Mouse (Mus musculus): ENCODE measurements around the gene Ifitm3. TPM values are rescaled to one million over a fixed set of nuclear protein-coding genes. Genes with fewer than 3 reads are reported as not detected.
"Not testable (repeated sequence)": the region's sequence is repeated elsewhere in the genome, so short reads cannot be mapped to it uniquely, and the experiment has no call there.

Gene Ifitm3
- polyA plus RNA-seq, 1 experiment = 72.6 TPM

DNA sequence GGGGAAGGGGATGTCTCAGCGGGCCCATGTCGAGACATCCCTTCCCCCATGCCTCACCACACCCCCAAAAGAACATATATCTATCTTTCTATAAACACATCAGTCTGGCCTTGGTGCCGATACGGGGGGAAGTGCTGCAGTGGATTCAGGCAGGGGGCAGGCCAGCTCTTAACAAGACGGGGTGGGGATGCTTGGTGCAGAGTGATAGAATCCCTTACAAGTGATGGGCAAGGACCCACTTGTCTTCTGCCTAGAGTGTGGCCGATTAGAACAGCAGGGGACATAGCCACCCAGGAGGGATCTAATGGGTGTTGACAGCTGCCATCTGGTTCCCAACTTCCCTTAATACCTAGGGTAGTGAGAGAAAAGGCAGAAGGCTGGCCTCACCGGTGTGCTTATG lies 39.6 kb downstream of the Ifitm3 start:
- no peak for DNase-seq (ENCODE audit: extremely low spot score in 1 of 2, low spot score in 1 of 2)

DNA sequence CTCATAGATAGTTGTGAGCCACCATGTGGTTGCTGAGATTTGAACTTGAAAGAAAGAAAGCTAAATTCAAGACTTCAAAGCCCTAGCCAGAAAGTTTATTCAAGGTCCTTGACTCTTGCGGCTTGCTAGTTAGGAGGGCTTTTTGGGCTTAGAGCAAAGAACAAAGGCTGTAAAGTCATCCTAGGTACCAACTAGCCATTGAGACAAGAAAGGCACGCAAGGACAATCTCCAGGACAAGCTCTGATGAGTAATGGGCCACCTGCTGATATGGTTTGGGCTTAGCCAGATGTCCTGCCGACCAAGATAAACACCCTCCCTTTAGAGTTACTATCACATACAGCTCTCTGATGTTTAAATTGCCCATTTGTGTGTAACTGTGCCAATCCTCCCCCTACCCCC lies 41.9 kb downstream of the Ifitm3 start:
- DNase-seq (ENCODE audit: extremely low spot score in 1 of 2, low spot score in 1 of 2) = not testable (repeated sequence)

DNA sequence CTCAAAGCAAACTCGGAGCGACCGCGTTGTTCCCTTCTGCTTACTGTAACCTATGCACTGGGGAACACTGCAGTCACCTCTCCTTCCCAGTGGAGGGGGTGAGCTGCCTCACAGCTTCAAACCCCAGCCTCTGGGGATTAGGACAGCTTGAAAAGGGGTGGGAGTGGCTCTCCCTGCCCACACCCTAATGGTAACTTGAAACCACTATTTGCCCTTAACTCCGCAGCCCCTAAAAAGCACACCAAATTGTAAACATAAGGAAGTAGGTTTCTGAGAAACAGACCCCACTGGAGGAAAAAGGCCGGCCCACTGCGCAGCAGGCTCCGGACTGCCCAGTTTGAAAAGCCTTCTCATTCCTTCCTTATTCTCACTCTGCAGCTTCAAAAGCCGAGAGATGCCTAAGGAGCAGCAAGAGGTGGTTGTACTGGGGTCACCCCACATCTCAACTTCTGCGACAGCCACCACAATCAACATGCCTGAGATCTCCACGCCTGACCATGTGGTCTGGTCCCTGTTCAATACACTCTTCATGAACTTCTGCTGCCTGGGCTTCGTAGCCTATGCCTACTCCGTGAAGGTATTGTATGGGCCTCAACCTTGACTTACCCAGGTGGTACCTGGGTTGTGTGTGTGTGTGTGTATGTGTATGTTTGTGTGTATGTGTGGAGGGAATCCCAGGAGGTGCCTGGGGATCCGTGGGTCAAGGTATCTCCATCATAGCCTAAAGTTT lies 42.5 kb downstream of the Ifitm3 start:
- DNase-seq (ENCODE audit: extremely low spot score in 1 of 2, low spot score in 1 of 2) = no peak

DNA sequence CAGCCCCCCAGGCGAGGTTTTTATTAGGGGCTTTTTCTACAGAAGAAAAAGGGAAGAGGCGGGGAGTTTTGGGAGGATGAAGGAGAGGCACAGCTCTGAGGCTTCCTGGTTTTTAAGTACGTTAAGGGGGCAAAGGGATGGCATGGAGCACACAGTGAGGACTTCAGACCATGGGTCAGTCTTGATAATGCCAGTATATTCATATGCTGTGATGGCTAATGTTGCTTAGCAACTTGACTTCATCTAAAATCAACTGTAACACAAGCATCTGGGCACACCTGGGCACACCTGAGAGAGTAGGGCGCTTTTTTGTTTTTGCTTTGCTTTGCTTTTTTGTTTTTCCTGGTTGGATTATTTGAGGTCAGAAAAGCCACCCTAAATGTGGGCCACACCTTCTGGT lies 43.6 kb downstream of the Ifitm3 start, which contains the start of gene Ifitm1:
TSS of gene Ifitm1 (plus strand) at position 301 of the 400 bp plus-strand sequence.
- DNase-seq (ENCODE audit: extremely low spot score in 1 of 2, low spot score in 1 of 2) = no peak

DNA sequence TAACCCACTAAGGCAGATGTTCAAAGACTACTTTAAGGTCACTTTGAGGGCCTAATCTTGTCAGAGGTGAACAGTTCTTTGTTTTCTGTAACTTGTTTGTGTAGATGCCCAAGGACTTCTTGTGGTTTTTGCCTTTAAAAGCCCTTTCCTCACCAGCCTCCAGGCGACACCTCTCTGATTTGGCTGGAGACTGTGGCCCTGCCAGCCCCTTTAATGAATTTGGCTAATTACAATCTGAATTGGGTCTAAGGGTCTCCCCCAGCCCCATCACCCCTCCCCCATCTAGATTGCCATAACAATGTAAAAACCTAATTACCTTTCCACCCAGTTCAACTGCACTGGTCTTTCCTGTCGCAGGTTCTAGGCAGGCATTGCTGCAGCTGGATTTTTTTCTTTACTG lies 47.8 kb downstream of the Ifitm3 start:
- DNase-seq (ENCODE audit: extremely low spot score in 1 of 2, low spot score in 1 of 2) = no peak

DNA sequence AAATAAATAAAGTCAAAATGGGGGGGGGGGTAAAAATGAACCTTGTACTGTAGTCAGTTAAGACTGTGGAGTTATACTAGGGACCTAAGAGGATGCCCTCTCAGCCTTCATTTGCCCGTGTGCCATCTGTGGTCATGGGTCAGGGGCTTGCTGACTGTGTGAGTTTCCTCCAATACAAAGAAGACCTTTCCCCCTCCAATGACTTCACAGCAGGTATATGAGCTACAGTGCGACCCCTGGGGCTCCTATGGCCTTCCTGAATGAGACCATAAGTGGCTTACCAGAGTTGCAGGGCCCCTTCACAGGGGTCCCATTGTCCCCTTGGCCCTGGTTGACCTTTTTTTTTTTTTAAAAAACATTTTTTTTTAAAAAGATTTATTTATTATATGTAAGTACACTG lies 49.2 kb downstream of the Ifitm3 start:
- DNase-seq (ENCODE audit: extremely low spot score in 1 of 2, low spot score in 1 of 2) = no peak

DNA sequence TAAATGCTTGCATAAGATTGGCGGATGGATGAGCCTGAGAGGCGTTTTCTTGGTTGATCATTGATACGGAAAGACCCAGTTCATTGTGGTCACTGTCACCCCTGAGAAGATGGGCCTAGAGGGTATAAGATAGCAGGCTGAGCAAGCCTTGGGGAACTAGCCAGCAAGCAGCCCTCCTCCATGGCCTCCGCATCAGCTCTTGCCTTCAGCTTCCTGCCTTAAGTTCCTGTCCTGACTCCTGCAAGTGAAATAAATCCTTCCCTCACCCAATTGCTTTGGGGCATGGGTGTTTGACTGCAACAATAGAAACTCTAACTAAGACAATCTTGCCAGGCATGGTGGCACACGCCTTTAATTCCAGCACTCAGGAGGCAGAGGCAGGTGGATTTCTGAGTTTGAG lies 50.5 kb downstream of the Ifitm3 start:
- DNase-seq (ENCODE audit: extremely low spot score in 1 of 2, low spot score in 1 of 2) = no peak

Other genes with a start within 250 kb of the Ifitm3 start
- gene Cyp2e1, start 247.0 kb downstream of the Ifitm3 start, polyA plus RNA-seq (2012; rRNA removed) = 0.32 and 0.95 TPM in 2 replicates
- gene Syce1, start 222.9 kb downstream of the Ifitm3 start, polyA plus RNA-seq (2012; rRNA removed) = 0.50 and 0.66 TPM in 2 replicates
- gene Zfp941, start 188.6 kb downstream of the Ifitm3 start, polyA plus RNA-seq (2012; rRNA removed) = 18.5 and 22.4 TPM in 2 replicates
- gene Urah, start 175.8 kb downstream of the Ifitm3 start, polyA plus RNA-seq (2012; rRNA removed) = 0.78 and 1.4 TPM in 2 replicates
- 1.4 and 6.3 TPM in 2 replicates for gene Scgb1c1, start 165.2 kb downstream of the Ifitm3 start, polyA plus RNA-seq (2012; rRNA removed)
- gene Odf3, start 163.0 kb downstream of the Ifitm3 start, polyA plus RNA-seq (2012; rRNA removed) = 0.26 and 0.36 TPM in 2 replicates
- 0.13 and 0.16 TPM in 2 replicates for gene Gm45785, start 154.4 kb downstream of the Ifitm3 start, polyA plus RNA-seq (2012; rRNA removed)
- 68.7 and 84.4 TPM in 2 replicates for gene Ric8a, start 153.8 kb downstream of the Ifitm3 start, polyA plus RNA-seq (2012; rRNA removed)
- gene Bet1l, start 153.2 kb downstream of the Ifitm3 start, polyA plus RNA-seq (2012; rRNA removed) = 31.9 and 32.3 TPM in 2 replicates
- gene Psmd13, start 128.8 kb downstream of the Ifitm3 start, polyA plus RNA-seq (2012; rRNA removed) = 92.8 and 99.7 TPM in 2 replicates
- 116 and 137 TPM in 2 replicates for gene Sirt3, start 128.5 kb downstream of the Ifitm3 start, polyA plus RNA-seq (2012; rRNA removed)
- 0.57 and 0.76 TPM in 2 replicates for gene Cox8b, start 110.3 kb downstream of the Ifitm3 start, polyA plus RNA-seq (2012; rRNA removed)
- gene Nlrp6, start 89.9 kb downstream of the Ifitm3 start, polyA plus RNA-seq (2012; rRNA removed) = 0.17 and 0.18 TPM in 2 replicates
- gene Pgghg, start 69.4 kb downstream of the Ifitm3 start, polyA plus RNA-seq (2012; rRNA removed) = 6.9 and 7.1 TPM in 2 replicates
- 0.15 TPM in 1 of 2 replicates, not detected in the other for gene Ifitm5, start 60.5 kb downstream of the Ifitm3 start, polyA plus RNA-seq (2012; rRNA removed)
- gene Gm45717, start 54.8 kb downstream of the Ifitm3 start, polyA plus RNA-seq (2012; rRNA removed) = not detected in 2 replicates
- 46.6 and 48.9 TPM in 2 replicates for gene Ifitm2, start 54.8 kb downstream of the Ifitm3 start, polyA plus RNA-seq (2012; rRNA removed)
- 28.8 and 33.2 TPM in 2 replicates for gene Ifitm1, start 43.5 kb downstream of the Ifitm3 start, polyA plus RNA-seq (2012; rRNA removed)
- gene Ifitm6, start 7.2 kb upstream of the Ifitm3 start, polyA plus RNA-seq (2012; rRNA removed) = 0.86 and 1.0 TPM in 2 replicates
- gene Gm17387, start 18.4 kb upstream of the Ifitm3 start, polyA plus RNA-seq (2012; rRNA removed) = not detected in 2 replicates
- 99.1 and 103 TPM in 2 replicates for gene B4galnt4, start 50.3 kb upstream of the Ifitm3 start, polyA plus RNA-seq (2012; rRNA removed)
- 0.11 and 0.22 TPM in 2 replicates for gene Pkp3, start 67.4 kb upstream of the Ifitm3 start, polyA plus RNA-seq (2012; rRNA removed)
- gene Sigirr, start 89.8 kb upstream of the Ifitm3 start, polyA plus RNA-seq (2012; rRNA removed) = 3.7 and 4.0 TPM in 2 replicates
- gene Ano9, start 107.0 kb upstream of the Ifitm3 start, polyA plus RNA-seq (2012; rRNA removed) = 0.08 and 0.10 TPM in 2 replicates
- gene Ptdss2, start 111.6 kb upstream of the Ifitm3 start, polyA plus RNA-seq (2012; rRNA removed) = 52.1 and 62.4 TPM in 2 replicates
- gene Rnh1, start 162.1 kb upstream of the Ifitm3 start, polyA plus RNA-seq (2012; rRNA removed) = 34.5 and 36.4 TPM in 2 replicates
- 243 and 245 TPM in 2 replicates for gene Hras, start 183.2 kb upstream of the Ifitm3 start, polyA plus RNA-seq (2012; rRNA removed)
- gene Lrrc56, start 183.4 kb upstream of the Ifitm3 start, polyA plus RNA-seq (2012; rRNA removed) = 4.8 and 5.5 TPM in 2 replicates
- 0.17 and 0.20 TPM in 2 replicates for gene Lmntd2, start 203.3 kb upstream of the Ifitm3 start, polyA plus RNA-seq (2012; rRNA removed)
- 1.8 and 2.3 TPM in 2 replicates for gene Rassf7, start 205.1 kb upstream of the Ifitm3 start, polyA plus RNA-seq (2012; rRNA removed)
- 31.0 and 35.1 TPM in 2 replicates for gene Phrf1, start 218.0 kb upstream of the Ifitm3 start, polyA plus RNA-seq (2012; rRNA removed)

Data from frontal cortex, adult 2 months (tissue).